Mouse (Mus musculus): ENCODE data around the gene Dcun1d5. TPM values are rescaled to one million over a fixed set of nuclear protein-coding genes. Genes with fewer than 3 reads are reported as not detected.
"Not testable (repeated sequence)": the region's sequence is repeated elsewhere in the genome, so short reads cannot be mapped to it uniquely, and the experiment has no call there.

Dcun1d5 gene
- total RNA-seq (2017) = 78.9 and 91.6 TPM in 2 replicates

GRCm38 (mm10) chr9:7184172-7184896 is at the start of gene Dcun1d5, which contains the start of gene Dync2h1:
Gene Dcun1d5 (plus strand): TSS chr9:7184520.
Gene Dync2h1 (minus strand): TSS chr9:7184446.
- peak; percentile 97 for ATAC-seq (ENCODE audit: extremely low read depth, insufficient number of reproducible peaks, low FRiP score, poor library complexity, severe bottlenecking)

GRCm38 (mm10) chr9:7154391-7154790 is 29.9 kb upstream of the Dcun1d5 start:
- ATAC-seq (ENCODE audit: extremely low read depth, insufficient number of reproducible peaks, low FRiP score, poor library complexity, severe bottlenecking) = no peak

GRCm38 (mm10) chr9:7158605-7159004 is 25.7 kb upstream of the Dcun1d5 start:
- no peak for ATAC-seq (ENCODE audit: extremely low read depth, insufficient number of reproducible peaks, low FRiP score, poor library complexity, severe bottlenecking)

GRCm38 (mm10) chr9:7159718-7160117 is 24.6 kb upstream of the Dcun1d5 start:
- no peak for ATAC-seq (ENCODE audit: extremely low read depth, insufficient number of reproducible peaks, low FRiP score, poor library complexity, severe bottlenecking)

GRCm38 (mm10) chr9:7160688-7161087 is 23.6 kb upstream of the Dcun1d5 start:
- ATAC-seq (ENCODE audit: extremely low read depth, insufficient number of reproducible peaks, low FRiP score, poor library complexity, severe bottlenecking) = no peak

GRCm38 (mm10) chr9:7167339-7167998 is 16.9 kb upstream of the Dcun1d5 start:
- ATAC-seq (ENCODE audit: extremely low read depth, insufficient number of reproducible peaks, low FRiP score, poor library complexity, severe bottlenecking) = no peak

- no peak for ATAC-seq (ENCODE audit: extremely low read depth, insufficient number of reproducible peaks, low FRiP score, poor library complexity, severe bottlenecking)
Observed at GRCm38 (mm10) chr9:7173756-7174155, 10.6 kb upstream of the Dcun1d5 start.

GRCm38 (mm10) chr9:7176618-7177610 is 7.4 kb upstream of the Dcun1d5 start:
- ATAC-seq (ENCODE audit: extremely low read depth, insufficient number of reproducible peaks, low FRiP score, poor library complexity, severe bottlenecking) = peak; percentile 98

GRCm38 (mm10) chr9:7184897-7185291 is 574 bp downstream of the Dcun1d5 start:
- 0 out of 2 replicates have a peak, but pooled peaks have one; percentile 2 for ATAC-seq (ENCODE audit: extremely low read depth, insufficient number of reproducible peaks, low FRiP score, poor library complexity, severe bottlenecking)

- ATAC-seq (ENCODE audit: extremely low read depth, insufficient number of reproducible peaks, low FRiP score, poor library complexity, severe bottlenecking) = not testable (repeated sequence)
Observed at GRCm38 (mm10) chr9:7190694-7191093, 6.4 kb downstream of the Dcun1d5 start.

GRCm38 (mm10) chr9:7216240-7216639 is 31.9 kb downstream of the Dcun1d5 start:
- ATAC-seq (ENCODE audit: extremely low read depth, insufficient number of reproducible peaks, low FRiP score, poor library complexity, severe bottlenecking) = peak; percentile 51; the same call in 1 of the 2 replicates

GRCm38 (mm10) chr9:7221024-7221423 is 36.7 kb downstream of the Dcun1d5 start:
- ATAC-seq (ENCODE audit: extremely low read depth, insufficient number of reproducible peaks, low FRiP score, poor library complexity, severe bottlenecking) = no peak

GRCm38 (mm10) chr9:7221460-7221859 is 37.1 kb downstream of the Dcun1d5 start:
- peak; percentile 66 for ATAC-seq (ENCODE audit: extremely low read depth, insufficient number of reproducible peaks, low FRiP score, poor library complexity, severe bottlenecking)

GRCm38 (mm10) chr9:7238619-7239018 is 54.3 kb downstream of the Dcun1d5 start:
- ATAC-seq (ENCODE audit: extremely low read depth, insufficient number of reproducible peaks, low FRiP score, poor library complexity, severe bottlenecking) = no peak

GRCm38 (mm10) chr9:7239967-7240366 is 55.6 kb downstream of the Dcun1d5 start:
- ATAC-seq (ENCODE audit: extremely low read depth, insufficient number of reproducible peaks, low FRiP score, poor library complexity, severe bottlenecking) = no peak

- no peak for ATAC-seq (ENCODE audit: extremely low read depth, insufficient number of reproducible peaks, low FRiP score, poor library complexity, severe bottlenecking)
Observed at GRCm38 (mm10) chr9:7252797-7253654, 68.7 kb downstream of the Dcun1d5 start.
